Mouse (Mus musculus): ENCODE measurements around the gene Mid1.
A peak's percentile ranks its signal among the peaks of the same experiment; 100 is the strongest.

Gene Mid1

DNA sequence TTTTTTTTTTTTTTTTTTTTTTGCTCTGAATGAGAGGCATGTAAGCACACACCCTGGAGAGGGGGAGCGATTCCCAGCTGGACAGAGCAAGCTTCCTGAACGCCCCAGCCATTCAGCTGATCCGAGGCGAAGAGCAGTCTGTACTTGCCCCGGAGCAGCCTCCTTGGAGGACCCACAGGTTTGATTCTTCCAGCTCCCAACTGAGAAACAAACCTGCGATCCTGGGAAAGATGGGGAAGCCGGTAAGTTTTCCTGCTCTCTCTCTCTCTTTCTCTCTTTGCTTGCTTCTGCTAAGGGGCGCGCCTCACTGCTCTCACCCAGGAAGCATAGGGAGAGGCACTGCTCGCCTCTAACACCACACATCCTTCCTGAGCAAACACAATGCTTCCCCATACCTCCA, at the start of gene Mid1:
Gene Mid1 (plus strand): TSS at position 69 of the 400 bp plus-strand sequence.
- no peak for DNase-seq (ENCODE audit: low read depth, low spot score)

DNA sequence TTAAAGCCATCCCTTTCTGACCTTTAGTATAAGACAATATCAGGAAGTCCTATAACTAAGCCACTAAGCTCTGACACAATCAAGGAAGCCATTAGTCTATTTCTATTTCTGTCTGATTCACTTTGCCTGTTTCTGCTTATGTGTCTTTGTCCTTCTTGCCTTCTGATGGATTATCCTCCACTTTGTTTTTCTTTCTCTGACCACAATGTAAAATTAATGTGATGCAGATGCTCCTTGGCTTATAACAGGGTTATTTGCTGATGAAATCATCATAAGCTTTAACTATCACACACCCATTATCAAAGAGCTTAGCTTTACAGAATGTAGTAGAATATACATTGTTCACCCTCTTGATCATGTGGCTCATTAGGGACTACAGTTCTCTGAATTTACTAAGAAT, 11.9 kb upstream of the Mid1 start:
- no peak for DNase-seq (ENCODE audit: low read depth, low spot score)

DNA sequence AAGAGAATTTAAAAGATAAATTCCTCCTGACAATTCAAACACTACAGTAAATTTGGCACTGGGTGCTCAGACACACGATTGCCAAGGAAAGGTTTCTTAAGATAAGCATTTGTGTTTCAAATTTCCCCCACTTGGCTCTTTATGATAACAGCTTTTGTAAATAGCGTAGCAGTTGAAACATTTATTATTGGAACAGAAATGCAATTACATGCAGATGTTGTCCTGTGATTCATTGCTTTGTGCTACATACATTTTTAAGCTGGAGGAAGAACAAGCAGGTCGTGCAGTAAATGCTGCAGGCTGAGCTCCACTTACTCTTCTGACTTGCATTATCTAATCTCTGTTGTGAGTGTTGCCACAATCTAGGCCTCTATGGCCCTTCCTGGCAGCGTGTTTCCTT, 8.7 kb upstream of the Mid1 start:
- DNase-seq (ENCODE audit: low read depth, low spot score), result peak; percentile 11

DNA sequence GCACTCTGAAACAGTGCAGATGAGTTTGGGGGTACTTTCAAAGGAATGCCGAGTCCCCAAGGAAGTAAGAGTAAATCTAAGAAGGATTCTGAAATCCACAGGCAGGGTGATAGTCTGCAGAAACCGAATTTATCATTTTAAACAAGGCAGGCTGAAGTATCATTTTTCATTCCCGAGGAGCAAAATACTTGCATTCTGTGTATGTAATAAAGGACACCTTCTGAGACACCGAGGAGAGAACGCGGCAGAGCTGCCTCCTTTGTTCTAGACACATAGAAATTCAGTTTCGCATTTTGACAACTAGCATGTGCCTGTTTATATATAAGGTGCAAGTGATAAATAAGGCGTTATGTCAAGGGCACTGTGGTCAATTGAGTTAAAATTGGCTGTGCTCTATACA, 732 bp downstream of the Mid1 start:
- no peak for DNase-seq (ENCODE audit: low read depth, low spot score)

DNA sequence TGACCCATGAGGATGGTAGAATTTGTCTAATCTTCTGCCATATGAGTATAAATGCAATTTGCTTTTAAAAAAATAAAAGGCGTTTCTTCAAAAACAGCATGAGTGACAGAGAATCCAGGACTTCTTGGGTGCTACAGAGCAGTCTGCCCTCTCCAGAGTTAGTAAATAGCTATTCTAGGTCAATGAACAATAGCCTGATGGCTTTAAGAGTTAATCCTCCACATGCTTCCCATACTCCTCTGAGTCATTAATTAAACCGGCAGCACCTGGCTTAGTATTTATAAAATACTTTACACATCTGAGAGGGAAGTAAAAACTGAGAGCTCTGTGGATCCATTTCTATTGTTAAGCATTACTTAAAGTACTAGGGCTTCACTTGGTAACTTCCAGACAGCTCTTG, 6.2 kb downstream of the Mid1 start:
- DNase-seq (ENCODE audit: low read depth, low spot score), result no peak

DNA sequence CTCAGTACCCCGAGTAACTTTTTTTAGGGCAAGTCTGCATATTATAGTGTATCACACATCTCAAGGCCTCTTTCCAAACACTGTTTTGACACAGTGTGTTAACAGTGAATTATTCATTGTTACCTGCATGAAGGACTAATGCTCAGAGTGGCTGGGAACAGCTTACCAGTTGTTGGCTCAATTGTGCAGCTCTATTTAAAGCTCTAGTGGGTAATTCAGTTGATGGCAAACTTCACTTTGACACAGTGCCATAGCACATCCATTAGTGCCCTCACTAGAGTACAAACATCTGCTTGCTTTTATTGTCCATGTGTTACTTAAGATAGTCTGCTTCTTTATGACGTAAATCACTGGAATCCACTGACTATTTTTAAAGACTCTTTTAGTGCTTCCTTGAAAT, 6.7 kb downstream of the Mid1 start:
- no peak for DNase-seq (ENCODE audit: low read depth, low spot score)

DNA sequence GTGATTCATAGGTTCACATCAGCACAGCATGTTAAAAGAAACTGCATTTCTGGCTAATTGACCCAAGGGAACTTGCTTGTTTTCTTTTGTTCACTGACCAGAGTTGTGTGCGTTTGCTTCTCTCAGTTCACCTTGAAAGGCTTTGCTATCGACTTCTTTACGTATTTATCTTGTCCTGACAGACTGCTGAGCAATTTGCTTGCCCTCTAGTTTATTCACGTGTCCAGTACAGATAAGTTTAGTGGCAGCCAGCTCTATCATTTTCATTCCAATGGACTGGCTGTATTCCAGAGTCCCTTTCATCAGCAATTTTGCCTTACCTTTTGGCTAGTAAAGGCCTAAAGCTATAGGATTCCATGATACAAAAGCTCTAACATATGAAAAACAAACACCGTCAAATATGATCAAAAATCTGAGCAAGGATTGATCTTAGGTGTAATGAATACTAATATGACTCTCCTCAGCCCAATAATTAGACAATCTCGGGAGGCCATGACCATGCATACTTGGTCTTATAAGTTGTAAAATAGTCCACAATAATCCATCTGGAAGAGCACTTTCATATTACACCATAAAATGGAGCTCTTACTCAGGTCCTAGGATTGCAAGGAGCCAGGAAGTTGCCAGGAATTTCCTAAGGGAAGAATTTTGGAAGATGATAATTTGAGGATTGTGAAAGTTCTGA, 7.4 kb downstream of the Mid1 start:
- no peak for DNase-seq (ENCODE audit: low read depth, low spot score)

GRCm38 (mm10) chrX:169704016-169704602, 19.1 kb downstream of the Mid1 start:
- peak; percentile 8 for DNase-seq (ENCODE audit: low read depth, low spot score)

- no peak for DNase-seq (ENCODE audit: low read depth, low spot score)
Measured at GRCm38 (mm10) chrX:169723511-169723910, 38.5 kb downstream of the Mid1 start.

DNA sequence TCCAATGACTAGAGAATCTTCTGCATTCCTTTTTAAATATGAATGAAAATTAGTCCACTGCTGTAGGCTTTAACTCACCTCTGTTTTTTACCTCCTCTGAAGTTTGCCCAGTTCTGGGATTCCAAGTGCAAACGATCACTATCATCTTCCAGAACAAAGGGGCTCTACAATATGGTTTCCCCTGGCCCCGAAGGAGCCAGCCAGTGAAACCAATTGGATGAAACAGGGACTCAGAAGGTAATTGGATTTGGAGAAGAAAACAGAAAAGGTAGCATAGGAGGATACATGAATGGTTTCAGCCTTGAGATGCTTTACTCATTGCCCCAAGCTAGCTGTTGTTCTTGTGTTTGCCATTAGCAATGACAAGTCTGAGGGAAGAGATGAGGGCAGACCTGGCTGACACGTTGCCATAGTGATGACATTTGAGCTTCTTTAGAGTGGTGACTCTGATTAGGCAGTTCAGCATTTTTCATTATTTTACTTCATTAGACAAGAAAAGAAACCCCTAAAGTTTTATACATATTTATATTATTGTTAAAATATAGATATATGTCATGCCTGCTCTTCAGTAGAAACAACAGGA, 50.5 kb downstream of the Mid1 start:
- DNase-seq (ENCODE audit: low read depth, low spot score), result no peak

GRCm38 (mm10) chrX:169758001-169758400, 73.0 kb downstream of the Mid1 start:
- DNase-seq (ENCODE audit: low read depth, low spot score), result no peak

- DNase-seq (ENCODE audit: low read depth, low spot score), result no peak
Measured at GRCm38 (mm10) chrX:169779535-169779934, 94.5 kb downstream of the Mid1 start, which contains the start of gene 4933400A11Rik. Gene 4933400A11Rik (minus strand): TSS chrX:169779635.

DNA sequence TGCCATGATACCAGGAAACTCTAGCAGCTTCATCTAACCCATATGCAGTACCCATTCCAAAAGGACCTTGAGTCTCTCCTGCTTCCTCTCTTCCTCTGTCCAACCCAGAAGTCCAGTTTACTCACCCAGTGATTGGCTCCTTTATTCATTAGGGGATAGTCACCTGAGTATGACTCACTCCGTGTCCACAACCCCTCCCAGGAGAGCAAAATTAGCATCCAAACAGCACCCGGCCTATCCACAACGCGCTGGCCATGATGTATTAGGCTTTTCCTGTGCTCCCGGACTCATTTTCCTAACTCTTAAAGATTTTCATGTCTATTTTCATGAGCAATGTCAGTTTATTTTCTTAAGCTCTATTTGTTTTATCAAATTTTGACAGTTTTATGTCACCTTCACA, 104.7 kb downstream of the Mid1 start:
- DNase-seq (ENCODE audit: low read depth, low spot score), result no peak

DNA sequence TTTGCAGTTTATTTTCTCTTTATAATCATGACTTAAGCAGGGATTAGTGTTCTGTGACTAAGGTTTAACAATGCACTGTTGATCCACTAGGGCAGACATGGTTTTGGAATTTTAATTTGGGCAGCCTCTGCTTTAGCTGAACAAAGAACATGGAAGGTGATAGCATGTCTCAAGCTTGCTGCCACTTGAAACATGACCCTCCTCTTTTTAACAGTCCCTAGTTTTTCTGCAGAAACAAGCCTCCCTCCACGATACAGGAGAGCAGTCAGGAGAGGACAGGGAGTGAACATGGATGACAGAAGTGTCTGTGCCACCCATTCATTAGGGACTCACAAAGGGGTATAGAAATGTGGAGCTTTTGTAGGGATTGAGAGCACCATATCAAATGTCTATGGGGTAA, 107.9 kb downstream of the Mid1 start:
- no peak for DNase-seq (ENCODE audit: low read depth, low spot score)

GRCm38 (mm10) chrX:169794421-169794820, 109.4 kb downstream of the Mid1 start:
- DNase-seq (ENCODE audit: low read depth, low spot score), result no peak

- no peak for DNase-seq (ENCODE audit: low read depth, low spot score)
Measured at GRCm38 (mm10) chrX:169794831-169795311, 109.9 kb downstream of the Mid1 start.

DNA sequence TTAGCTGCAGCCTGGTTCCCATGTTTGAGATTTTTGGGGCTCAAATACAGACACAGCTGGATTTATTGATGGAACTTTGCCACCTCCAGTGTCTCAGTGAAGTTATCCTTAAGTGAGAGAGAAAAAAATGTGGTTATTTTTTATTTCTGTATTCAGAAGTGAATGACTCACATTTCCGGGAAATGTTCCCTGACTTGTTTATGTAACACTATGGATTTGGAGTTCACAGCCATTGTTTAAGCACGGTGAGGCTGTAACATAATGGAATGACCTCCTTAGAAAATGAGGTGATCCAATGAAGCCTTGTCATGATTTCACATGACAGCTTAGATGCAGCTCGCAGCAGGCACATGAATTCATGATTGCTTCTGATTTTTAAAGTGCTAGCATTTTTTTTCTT, 112.1 kb downstream of the Mid1 start:
- DNase-seq (ENCODE audit: low read depth, low spot score), result peak; percentile 16

- peak; percentile 29 for DNase-seq (ENCODE audit: low read depth, low spot score)
Measured at GRCm38 (mm10) chrX:169798987-169799680, 114.1 kb downstream of the Mid1 start.

DNA sequence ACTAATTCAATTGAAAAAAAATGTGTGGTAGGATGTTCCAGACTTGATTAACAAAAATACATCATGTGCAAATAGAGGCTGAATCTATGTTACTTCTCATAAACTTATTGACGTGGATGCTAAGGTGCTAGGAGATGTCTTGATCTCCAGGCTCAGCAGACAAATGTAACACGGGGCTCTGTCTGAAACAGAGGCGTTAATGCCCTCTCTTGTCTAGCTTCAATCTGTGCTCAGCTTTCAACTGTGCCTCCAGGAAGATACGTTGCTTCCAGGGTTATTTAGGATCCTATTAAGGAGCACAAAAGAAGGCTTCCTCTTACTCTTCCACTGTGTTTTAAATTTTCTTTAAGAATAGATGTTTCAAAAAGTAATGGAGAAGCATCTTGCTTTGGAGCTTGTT, 115.2 kb downstream of the Mid1 start:
- no peak for DNase-seq (ENCODE audit: low read depth, low spot score)

- no peak for DNase-seq (ENCODE audit: low read depth, low spot score)
Measured at GRCm38 (mm10) chrX:169805791-169806190, 120.8 kb downstream of the Mid1 start.

- no peak for DNase-seq (ENCODE audit: low read depth, low spot score)
Measured at GRCm38 (mm10) chrX:169807744-169808143, 122.7 kb downstream of the Mid1 start.

- peak; percentile 34 for DNase-seq (ENCODE audit: low read depth, low spot score)
Measured at GRCm38 (mm10) chrX:169811318-169811717, 126.3 kb downstream of the Mid1 start.
